Mouse (Mus musculus): Measurements from ENCODE around the gene Slc10a7. TPM values are rescaled to one million over a fixed set of nuclear protein-coding genes. Genes with fewer than 3 reads are reported as not detected.
A peak's percentile ranks its signal among the peaks of the same experiment; 100 is the strongest.
"Not testable (repeated sequence)": the region's sequence is repeated elsewhere in the genome, so short reads cannot be mapped to it uniquely, and the experiment has no call there.

The Slc10a7 gene
- polyA plus RNA-seq, 1 experiment from 2014 or later, result 12.1 TPM

DNA sequence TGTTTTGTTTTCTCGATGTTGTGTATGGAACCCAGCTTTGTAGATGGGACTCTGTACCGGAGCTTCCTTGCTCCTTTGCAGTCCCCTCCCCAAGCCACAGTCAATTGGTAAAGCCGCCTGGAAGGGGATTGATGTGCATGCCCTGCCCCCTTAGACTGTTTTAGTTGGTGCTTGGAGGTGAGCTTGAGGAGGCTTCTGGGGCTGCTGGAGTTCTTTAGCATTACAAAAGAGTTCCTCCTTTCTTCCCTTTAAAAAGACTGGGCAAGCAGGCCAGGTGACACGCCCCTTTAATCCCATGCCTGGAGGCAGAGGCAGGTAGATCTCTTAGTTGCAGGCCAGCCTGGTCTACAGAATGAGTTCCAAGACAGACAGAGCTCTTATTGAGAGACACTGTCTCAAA is 4.0 kb downstream of the Slc10a7 start:
- 82% methylated on average over 4 of the region's 4 CpGs for WGBS
- Histone ChIP-seq H3K9me3 (no peaks in the 10 kb centered on the region), H3K27ac (no peak overlapping the region), H3K4me1 (replicated peaks) (peaks cover 12% of the 10 kb centered on the region), H3K36me3 (peaks cover 39% of the 10 kb centered on the region), H3K27me3 (ENCODE audit: insufficient read depth, poor library complexity, severe bottlenecking) (no peaks in the 10 kb centered on the region), H3K4me3 (no peak overlapping the region)
- no peak for DNase-seq (ENCODE audit: low spot score)

- H3K27ac ChIP-seq, result no peak overlapping the region
- H3K4me3 ChIP-seq, result no peak overlapping the region
- H3K4me1 ChIP-seq (replicated peaks), result peaks cover 12% of the 10 kb centered on the region
- no peak for DNase-seq (ENCODE audit: low spot score)
- H3K9me3 ChIP-seq, result no peaks in the 10 kb centered on the region
- 92% methylated on average over 1 of the region's 1 CpGs for WGBS
- H3K27me3 ChIP-seq (ENCODE audit: insufficient read depth, poor library complexity, severe bottlenecking), result no peaks in the 10 kb centered on the region
- peaks cover 41% of the 10 kb centered on the region for H3K36me3 ChIP-seq
These were observed 5.6 kb downstream of the Slc10a7 start for GRCm38 (mm10) chr8:78514706-78515105.

- peaks cover 9% of the 10 kb centered on the region for H3K4me1 ChIP-seq (replicated peaks)
- H3K36me3 ChIP-seq, result peaks cover 41% of the 10 kb centered on the region
- no peak overlapping the region for H3K4me3 ChIP-seq
- H3K27me3 ChIP-seq (ENCODE audit: insufficient read depth, poor library complexity, severe bottlenecking), result no peaks in the 10 kb centered on the region
- no peaks in the 10 kb centered on the region for H3K9me3 ChIP-seq
- DNase-seq (ENCODE audit: low spot score), result no peak
- no peak overlapping the region for H3K27ac ChIP-seq
- 91% methylated on average over 3 of the region's 3 CpGs for WGBS
These were observed 6.0 kb downstream of the Slc10a7 start for GRCm38 (mm10) chr8:78515132-78515531.

GRCm38 (mm10) chr8:78533981-78534380 is 24.8 kb downstream of the Slc10a7 start:
- H3K9me3 ChIP-seq, result no peaks in the 10 kb centered on the region
- H3K27me3 ChIP-seq (ENCODE audit: insufficient read depth, poor library complexity, severe bottlenecking), result no peaks in the 10 kb centered on the region
- H3K36me3 ChIP-seq, result peaks cover 56% of the 10 kb centered on the region
- DNase-seq (ENCODE audit: low spot score), result no peak
- H3K4me1 ChIP-seq (replicated peaks), result 0 out of 2 replicates have a peak, but pooled peaks cover 7% of the 10 kb centered on the region
- 89% methylated on average over 6 of the region's 6 CpGs for WGBS
- H3K4me3 ChIP-seq, result no peak overlapping the region
- no peak overlapping the region for H3K27ac ChIP-seq

DNA sequence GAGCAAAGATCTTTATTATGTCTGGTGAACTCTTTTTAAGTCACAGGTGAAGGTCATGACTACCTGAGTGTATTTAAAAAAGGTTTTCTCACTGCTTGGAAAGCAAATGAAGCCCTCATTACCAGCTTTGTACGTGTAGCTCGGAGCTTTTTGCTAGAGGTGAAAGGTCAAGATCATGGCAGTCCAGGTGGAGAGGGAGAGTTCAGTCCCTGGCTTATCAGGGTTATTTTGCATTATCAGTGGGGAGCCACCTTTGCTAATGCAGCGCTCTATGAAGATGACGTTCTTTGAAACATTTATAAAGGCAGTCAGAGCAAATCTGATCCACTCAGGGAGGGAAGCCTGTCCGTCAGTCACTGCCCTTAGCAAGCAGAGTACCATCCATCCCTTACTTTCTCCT is 27.6 kb downstream of the Slc10a7 start:
- Histone ChIP-seq H3K4me1 (replicated peaks) (0 out of 2 replicates have a peak, but pooled peaks cover 7% of the 10 kb centered on the region), H3K36me3 (peaks cover 50% of the 10 kb centered on the region), H3K27ac (no peak overlapping the region), H3K4me3 (no peak overlapping the region), H3K9me3 (no peaks in the 10 kb centered on the region), H3K27me3 (ENCODE audit: insufficient read depth, poor library complexity, severe bottlenecking) (no peaks in the 10 kb centered on the region)
- WGBS, result 87% methylated on average over 5 of the region's 5 CpGs
- DNase-seq (ENCODE audit: low spot score), result no peak

- Histone ChIP-seq H3K4me1 (replicated peaks) (0 out of 2 replicates have a peak, but pooled peaks cover 7% of the 10 kb centered on the region), H3K27me3 (ENCODE audit: insufficient read depth, poor library complexity, severe bottlenecking) (no peaks in the 10 kb centered on the region), H3K4me3 (no peak overlapping the region), H3K9me3 (no peaks in the 10 kb centered on the region), H3K36me3 (peaks cover 52% of the 10 kb centered on the region), H3K27ac (no peak overlapping the region)
- no peak for DNase-seq (ENCODE audit: low spot score)
- 91% methylated on average over 3 of the region's 3 CpGs for WGBS
These were observed 28.6 kb downstream of the Slc10a7 start for GRCm38 (mm10) chr8:78537795-78538194.

DNA sequence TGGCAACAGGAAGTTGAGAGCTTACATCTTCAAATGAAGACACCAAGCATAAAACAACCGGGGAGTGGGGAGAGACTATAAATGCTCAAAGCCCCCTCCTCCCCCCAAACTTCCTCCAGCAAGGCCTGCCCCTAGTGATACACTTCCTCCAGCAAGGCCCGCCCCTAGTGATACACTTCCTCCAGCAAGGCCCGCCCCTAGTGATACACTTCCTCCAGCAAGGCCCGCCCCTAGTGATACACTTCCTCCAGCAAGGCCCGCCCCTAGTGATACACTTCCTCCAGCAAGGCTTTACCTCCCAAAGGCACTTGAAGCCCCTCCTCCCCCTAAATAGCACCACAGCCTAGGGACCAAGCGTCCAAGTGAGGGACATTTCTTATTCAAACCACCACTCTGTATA is 33.5 kb downstream of the Slc10a7 start:
- not testable (repeated sequence) for DNase-seq (ENCODE audit: low spot score); H3K4me3 ChIP-seq; H3K9me3 ChIP-seq; H3K27me3 ChIP-seq (ENCODE audit: insufficient read depth, poor library complexity, severe bottlenecking); H3K27ac ChIP-seq
- 95% methylated on average over 6 of the region's 6 CpGs for WGBS
- Histone ChIP-seq H3K36me3 (peaks cover 46% of the 10 kb centered on the region), H3K4me1 (replicated peaks) (peaks cover 17% of the 10 kb centered on the region)

DNA sequence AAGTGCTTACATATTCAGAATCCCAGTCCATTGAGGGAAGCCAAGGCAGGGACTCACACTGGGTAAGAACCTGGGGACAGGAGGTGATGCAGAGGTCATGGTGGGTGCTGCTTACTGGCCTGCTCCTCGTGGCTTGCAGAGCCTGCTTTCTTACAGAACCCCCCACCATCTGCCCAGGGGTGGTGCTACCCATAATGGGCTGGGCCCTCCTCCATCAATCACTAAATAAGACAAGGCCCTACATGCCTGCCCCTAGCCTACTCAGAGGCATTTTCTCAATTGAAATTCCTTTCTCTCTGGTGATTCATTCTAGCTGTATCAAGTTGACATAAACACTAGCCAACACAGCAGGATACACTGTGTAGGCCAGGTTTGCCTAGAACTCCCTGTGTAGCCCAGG is 34.5 kb downstream of the Slc10a7 start:
- H3K9me3 ChIP-seq, result no peaks in the 10 kb centered on the region
- no peak overlapping the region for H3K4me3 ChIP-seq
- peaks cover 36% of the 10 kb centered on the region for H3K36me3 ChIP-seq
- no peak overlapping the region for H3K27ac ChIP-seq
- no peaks in the 10 kb centered on the region for H3K27me3 ChIP-seq (ENCODE audit: insufficient read depth, poor library complexity, severe bottlenecking)
- H3K4me1 ChIP-seq (replicated peaks), result peaks cover 13% of the 10 kb centered on the region
- 35% methylated on average over 1 of the region's 1 CpGs for WGBS
- no peak for DNase-seq (ENCODE audit: low spot score)

- WGBS, result 65% methylated on average over 2 of the region's 2 CpGs
- Histone ChIP-seq H3K4me3 (no peak overlapping the region), H3K27me3 (ENCODE audit: insufficient read depth, poor library complexity, severe bottlenecking) (no peaks in the 10 kb centered on the region), H3K36me3 (peaks cover 36% of the 10 kb centered on the region), H3K9me3 (no peaks in the 10 kb centered on the region), H3K27ac (no peak overlapping the region), H3K4me1 (replicated peaks) (peaks cover 16% of the 10 kb centered on the region)
- DNase-seq (ENCODE audit: low spot score), result no peak
These were observed 35.4 kb downstream of the Slc10a7 start for GRCm38 (mm10) chr8:78544545-78544944.

GRCm38 (mm10) chr8:78545153-78545817 is 36.1 kb downstream of the Slc10a7 start:
- H3K4me3 ChIP-seq; H3K9me3 ChIP-seq; H3K27me3 ChIP-seq (ENCODE audit: insufficient read depth, poor library complexity, severe bottlenecking); DNase-seq (ENCODE audit: low spot score); H3K27ac ChIP-seq: not testable (repeated sequence)
- peaks cover 33% of the 10 kb centered on the region for H3K36me3 ChIP-seq
- WGBS, result 42% methylated on average over 10 of the region's 14 CpGs
- peaks cover 23% of the 10 kb centered on the region for H3K4me1 ChIP-seq (replicated peaks)

DNA sequence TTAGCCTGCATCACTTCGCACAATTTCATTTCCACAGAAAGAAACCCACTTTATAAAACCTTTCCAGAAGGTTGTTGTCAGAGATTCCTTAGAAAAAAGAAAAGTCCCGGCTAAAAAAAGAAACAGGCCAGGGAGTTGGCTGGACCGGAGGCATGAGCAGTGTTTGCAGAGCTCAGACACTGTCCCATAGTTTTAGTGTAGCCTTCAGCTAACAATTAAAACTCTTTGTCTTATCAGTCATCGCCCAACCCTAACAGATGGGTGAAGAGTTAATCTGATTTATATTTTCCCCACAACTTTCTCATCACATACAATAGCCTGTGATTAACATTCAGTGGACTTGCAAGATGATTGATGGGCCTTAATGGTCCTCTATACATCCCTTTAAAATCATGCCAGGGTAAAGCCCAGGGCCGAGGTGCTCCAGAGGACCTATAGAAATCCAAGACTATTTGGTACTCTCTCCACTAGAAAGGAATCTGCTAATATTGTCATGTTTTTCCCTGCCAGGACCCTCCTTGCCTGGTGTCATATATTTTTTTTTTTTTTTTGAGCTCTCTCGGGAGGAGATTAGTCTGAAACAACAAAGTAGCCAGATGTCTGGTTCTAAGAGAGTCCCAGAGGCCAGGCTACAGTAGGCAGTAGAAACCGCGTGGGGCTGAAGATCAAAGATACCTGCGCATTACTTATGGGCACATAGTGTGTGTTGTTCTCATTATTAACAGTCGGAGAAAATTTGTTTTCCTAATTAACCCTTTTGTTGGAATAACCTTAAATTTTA is 41.0 kb downstream of the Slc10a7 start:
- peak overlapping the region; percentile 70; the same call in 1 of the 2 replicates for H3K27ac ChIP-seq
- H3K4me3 ChIP-seq, result no peak overlapping the region
- H3K4me1 ChIP-seq (replicated peaks), result peaks cover 31% of the 10 kb centered on the region
- DNase-seq (ENCODE audit: low spot score), result peak; percentile 15
- 53% methylated on average over 10 of the region's 10 CpGs for WGBS
- H3K9me3 ChIP-seq, result no peaks in the 10 kb centered on the region
- no peaks in the 10 kb centered on the region for H3K27me3 ChIP-seq (ENCODE audit: insufficient read depth, poor library complexity, severe bottlenecking)
- H3K36me3 ChIP-seq, result peaks cover 7% of the 10 kb centered on the region; the same call in 1 of the 2 replicates

GRCm38 (mm10) chr8:78550752-78551134 is 41.6 kb downstream of the Slc10a7 start:
- no peaks in the 10 kb centered on the region for H3K27me3 ChIP-seq (ENCODE audit: insufficient read depth, poor library complexity, severe bottlenecking)
- H3K27ac ChIP-seq, result peak overlapping the region; percentile 70
- H3K4me3 ChIP-seq, result no peak overlapping the region
- 56% methylated on average over 2 of the region's 2 CpGs for WGBS
- H3K4me1 ChIP-seq (replicated peaks), result peaks cover 28% of the 10 kb centered on the region
- DNase-seq (ENCODE audit: low spot score), result no peak
- H3K9me3 ChIP-seq, result no peaks in the 10 kb centered on the region
- H3K36me3 ChIP-seq, result peaks cover 7% of the 10 kb centered on the region; the same call in 1 of the 2 replicates

- no peaks in the 10 kb centered on the region for H3K9me3 ChIP-seq
- WGBS, result 87% methylated on average over 4 of the region's 4 CpGs
- H3K36me3 ChIP-seq, result peaks cover 7% of the 10 kb centered on the region; the same call in 1 of the 2 replicates
- H3K27ac ChIP-seq, result 0 out of 2 replicates have a peak overlapping the region, but pooled peaks have one; percentile 35
- no peak for DNase-seq (ENCODE audit: low spot score)
- H3K4me1 ChIP-seq (replicated peaks), result peaks cover 39% of the 10 kb centered on the region
- H3K27me3 ChIP-seq (ENCODE audit: insufficient read depth, poor library complexity, severe bottlenecking), result no peaks in the 10 kb centered on the region
- H3K4me3 ChIP-seq, result no peak overlapping the region
These were observed 46.7 kb downstream of the Slc10a7 start for GRCm38 (mm10) chr8:78555817-78556216.

Measured in hindbrain, embryonic 10.5 days (tissue).